Mouse (Mus musculus) ES-Bruce4 (cell line): Measurements from ENCODE around the gene Strap.

ENCODE experiments used
- CTCF ChIP-seq: IDR thresholded peaks from one replicate; pipeline ENCODE4 v1.8.1; 2011; ENCODE audit warnings: low read depth, low read length
- EP300 ChIP-seq: IDR thresholded peaks from 2 replicates; pipeline ENCODE4 v1.6.1; 2011; ENCODE audit warnings: low read depth, low read length; ENCODE audit not compliant: insufficient read depth
- POLR2A ChIP-seq: IDR thresholded peaks from one replicate; pipeline ENCODE4 v1.8.1; 2011; ENCODE audit warnings: low read length; ENCODE audit not compliant: insufficient read depth

DNA sequence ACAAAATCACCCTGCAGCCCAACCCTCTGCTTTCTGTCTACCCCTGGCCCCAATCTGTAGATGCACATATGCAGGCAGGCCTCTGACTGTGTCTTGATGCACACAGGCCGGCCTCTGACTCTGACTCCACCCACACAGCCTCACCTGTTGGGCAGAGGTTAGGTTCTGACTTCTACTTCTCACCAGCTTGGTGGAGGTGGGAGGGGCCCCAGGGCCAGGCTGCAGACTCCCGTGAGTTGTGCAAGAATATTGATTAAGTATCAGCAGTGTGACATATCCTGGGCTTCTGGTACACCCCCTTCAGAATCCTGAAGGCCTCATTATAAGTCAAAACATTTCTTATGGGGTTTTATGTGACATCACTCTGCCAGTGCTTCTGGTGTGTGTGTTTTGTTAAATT is 54.8 kb downstream of the Strap start:
- TF ChIP-seq CTCF (no peak), POLR2A (no peak), EP300 (no peak)
